Mouse (Mus musculus) megakaryocyte, embryonic 14.5 days (primary cell): ENCODE measurements around the gene Cmtm3. TPM values are rescaled to one million over a fixed set of nuclear protein-coding genes. Genes with fewer than 3 reads are reported as not detected.

Experiments used
- H3K27me3 ChIP-seq: replicated peaks from 2 replicates; pipeline ENCODE3; 2012; ENCODE audit warnings: inconsistent platforms
- H3K36me3 ChIP-seq: replicated peaks from 2 replicates; pipeline ENCODE3; 2012; ENCODE audit warnings: low read length, inconsistent platforms, mixed read lengths
- H3K4me1 ChIP-seq: 2 replicates; pipeline ENCODE4 v1.6.1; 2012; ENCODE audit warnings: inconsistent platforms
- H3K4me3 ChIP-seq: replicated peaks from 2 replicates; pipeline ENCODE3; 2012; ENCODE audit warnings: moderate library complexity, mild to moderate bottlenecking, inconsistent platforms
- H3K9me3 ChIP-seq: 2 replicates; pipeline ENCODE4 v1.6.1; 2012; ENCODE audit warnings: inconsistent platforms
- FLI1 ChIP-seq: IDR thresholded peaks from 2 replicates; pipeline ENCODE4 v1.6.1; 2012; ENCODE audit warnings: low read length, inconsistent platforms, mixed read lengths
- GATA1 ChIP-seq: IDR thresholded peaks from 3 replicates; pipeline ENCODE4 v1.6.1; 2012; ENCODE audit warnings: mixed read lengths, low read length, inconsistent platforms, borderline replicate concordance
- polyA plus RNA-seq: library from polyadenylated mRNA; stranded (reverse); fragments of >175 nt; gene quantifications from 2 replicates; pipeline ENCODE4 v1.2.3, GENCODE M21; 2012; ENCODE audit warnings: low replicate concordance; ENCODE audit not compliant: insufficient read depth

The Cmtm3 gene
- polyA plus RNA-seq, 1 experiment = 65.4 TPM

- Histone ChIP-seq H3K4me3 (no peak overlapping the region), H3K27me3 (peaks cover 8% of the 10 kb centered on the region), H3K9me3 (no peaks in the 10 kb centered on the region), H3K4me1 (peaks cover 19% of the 10 kb centered on the region), H3K36me3 (no peaks in the 10 kb centered on the region)
- TF ChIP-seq GATA1 (no peak), FLI1 (no peak)
Observed at GRCm38 (mm10) chr8:104380269-104380668, 41.1 kb downstream of the Cmtm3 start.

GRCm38 (mm10) chr8:104380961-104381411 lies 41.8 kb downstream of the Cmtm3 start:
- H3K27me3 ChIP-seq = peaks cover 8% of the 10 kb centered on the region
- no peak overlapping the region for H3K4me3 ChIP-seq
- H3K36me3 ChIP-seq = no peaks in the 10 kb centered on the region
- TF ChIP-seq GATA1 (no peak), FLI1 (no peak)
- peaks cover 18% of the 10 kb centered on the region for H3K4me1 ChIP-seq
- H3K9me3 ChIP-seq = no peaks in the 10 kb centered on the region

GRCm38 (mm10) chr8:104383296-104383695 lies 44.1 kb downstream of the Cmtm3 start:
- Histone ChIP-seq H3K9me3 (no peaks in the 10 kb centered on the region), H3K36me3 (no peaks in the 10 kb centered on the region), H3K4me1 (peaks cover 24% of the 10 kb centered on the region), H3K27me3 (peaks cover 8% of the 10 kb centered on the region), H3K4me3 (no peak overlapping the region)
- TF ChIP-seq GATA1 = no peak
- TF ChIP-seq FLI1 = no peak

- Histone ChIP-seq H3K36me3 (no peaks in the 10 kb centered on the region), H3K9me3 (no peaks in the 10 kb centered on the region), H3K4me1 (peaks cover 24% of the 10 kb centered on the region), H3K4me3 (peak overlapping the region; percentile 66), H3K27me3 (peaks cover 8% of the 10 kb centered on the region)
- TF ChIP-seq GATA1 = no peak
- TF ChIP-seq FLI1 = no peak
Observed at GRCm38 (mm10) chr8:104383977-104384376, 44.8 kb downstream of the Cmtm3 start.

- no peak for TF ChIP-seq FLI1
- Histone ChIP-seq H3K27me3 (peaks cover 2% of the 10 kb centered on the region), H3K4me3 (no peak overlapping the region), H3K9me3 (no peaks in the 10 kb centered on the region), H3K36me3 (no peaks in the 10 kb centered on the region), H3K4me1 (peaks cover 31% of the 10 kb centered on the region)
Observed at GRCm38 (mm10) chr8:104386693-104387092, 47.5 kb downstream of the Cmtm3 start.

GRCm38 (mm10) chr8:104387501-104387900 lies 48.3 kb downstream of the Cmtm3 start:
- peaks cover 31% of the 10 kb centered on the region for H3K4me1 ChIP-seq
- no peak overlapping the region for H3K4me3 ChIP-seq
- no peaks in the 10 kb centered on the region for H3K36me3 ChIP-seq
- no peaks in the 10 kb centered on the region for H3K9me3 ChIP-seq
- TF ChIP-seq FLI1 (no peak), GATA1 (no peak)
- peaks cover 7% of the 10 kb centered on the region for H3K27me3 ChIP-seq

- Histone ChIP-seq H3K4me3 (no peak overlapping the region), H3K27me3 (peaks cover 7% of the 10 kb centered on the region), H3K36me3 (no peaks in the 10 kb centered on the region), H3K9me3 (no peaks in the 10 kb centered on the region), H3K4me1 (peaks cover 31% of the 10 kb centered on the region)
- TF ChIP-seq GATA1 (no peak), FLI1 (no peak)
Observed at GRCm38 (mm10) chr8:104387980-104388379, 48.8 kb downstream of the Cmtm3 start.

- peaks cover 28% of the 10 kb centered on the region for H3K4me1 ChIP-seq
- peaks cover 21% of the 10 kb centered on the region for H3K27me3 ChIP-seq
- H3K9me3 ChIP-seq = no peaks in the 10 kb centered on the region
- H3K4me3 ChIP-seq = no peak overlapping the region
- TF ChIP-seq GATA1 (no peak), FLI1 (no peak)
- no peaks in the 10 kb centered on the region for H3K36me3 ChIP-seq
Observed at GRCm38 (mm10) chr8:104390245-104390644, 51.0 kb downstream of the Cmtm3 start.

GRCm38 (mm10) chr8:104393139-104393538 lies 53.9 kb downstream of the Cmtm3 start:
- Histone ChIP-seq H3K4me1 (peaks cover 25% of the 10 kb centered on the region), H3K4me3 (no peak overlapping the region), H3K27me3 (peaks cover 33% of the 10 kb centered on the region), H3K9me3 (peaks cover 12% of the 10 kb centered on the region), H3K36me3 (no peaks in the 10 kb centered on the region)
- TF ChIP-seq FLI1 = no peak
- no peak for TF ChIP-seq GATA1

GRCm38 (mm10) chr8:104393767-104394166 lies 54.6 kb downstream of the Cmtm3 start:
- no peak overlapping the region for H3K4me3 ChIP-seq
- peaks cover 25% of the 10 kb centered on the region for H3K4me1 ChIP-seq
- H3K9me3 ChIP-seq = peaks cover 16% of the 10 kb centered on the region
- no peaks in the 10 kb centered on the region for H3K36me3 ChIP-seq
- TF ChIP-seq FLI1 (no peak), GATA1 (no peak)
- peaks cover 35% of the 10 kb centered on the region for H3K27me3 ChIP-seq
